Mouse (Mus musculus): Measurements from ENCODE around the gene Pitx3. TPM values are rescaled to one million over a fixed set of nuclear protein-coding genes. Genes with fewer than 3 reads are reported as not detected.

The Pitx3 gene
- total RNA-seq, 1 experiment, result 0.18 TPM

- in situ Hi-C loops (cut with MboI; ENCODE audit: low sequenced_read_pairs in 2 of 2, unreplicated experiment in 2 of 2), result no loop called here
- TF ChIP-seq ZC3H11A (IDR thresholded peaks at IDR 0.05; ENCODE audit: borderline replicate concordance, low read depth, low read length), result no peak
- no peak for TF ChIP-seq CHD2 (IDR thresholded peaks at IDR 0.05; ENCODE audit: low read depth, low read length)
- no peak for TF ChIP-seq ZNF384 (IDR thresholded peaks at IDR 0.05; ENCODE audit: low read depth, low read length)
- no peak for TF ChIP-seq HCFC1 (IDR thresholded peaks at IDR 0.05; ENCODE audit: borderline replicate concordance, insufficient read depth, low read length)
- no peak for TF ChIP-seq MAFK (IDR thresholded peaks at IDR 0.05; ENCODE audit: insufficient read depth, low read depth, low read length)
- Histone ChIP-seq H3K27ac (ENCODE audit: insufficient read depth, low read depth, low read length, poor library complexity, severe bottlenecking) (no peak overlapping the region), H3K36me3 (ENCODE audit: control insufficient read depth, insufficient read depth, low read length, poor library complexity, severe bottlenecking) (no peaks in the 10 kb centered on the region), H3K9ac (ENCODE audit: insufficient read depth, low read depth, low read length, poor library complexity, severe bottlenecking) (no peak overlapping the region), H3K4me3 (ENCODE audit: insufficient read depth in 1 of 2, low read depth in 1 of 2, low read length in 2 of 2, poor library complexity in 1 of 2, severe bottlenecking in 1 of 2) (no peak overlapping the region), H3K9me3 (ENCODE audit: control insufficient read depth, insufficient read depth, low read depth, low read length) (no peaks in the 10 kb centered on the region), H3K4me1 (ENCODE audit: control insufficient read depth in 2 of 2, insufficient read depth in 2 of 2, low read length in 2 of 2, poor library complexity in 1 of 2) (peaks cover 0 to 2% of the 10 kb centered on the region in 2 experiments; a peak in 2 of 4 replicates)
- DNase-seq (ENCODE audit: low read depth, low spot score), result no peak
These were observed 44.0 kb downstream of the Pitx3 start for GRCm38 (mm10) chr19:46104187-46104557.

- Histone ChIP-seq H3K27ac (ENCODE audit: insufficient read depth, low read depth, low read length, poor library complexity, severe bottlenecking) (no peak overlapping the region), H3K9ac (ENCODE audit: insufficient read depth, low read depth, low read length, poor library complexity, severe bottlenecking) (no peak overlapping the region), H3K36me3 (ENCODE audit: control insufficient read depth, insufficient read depth, low read length, poor library complexity, severe bottlenecking) (no peaks in the 10 kb centered on the region), H3K9me3 (ENCODE audit: control insufficient read depth, insufficient read depth, low read depth, low read length) (no peaks in the 10 kb centered on the region), H3K4me3 (ENCODE audit: insufficient read depth in 1 of 2, low read depth in 1 of 2, low read length in 2 of 2, poor library complexity in 1 of 2, severe bottlenecking in 1 of 2) (no peak overlapping the region), H3K4me1 (ENCODE audit: control insufficient read depth in 2 of 2, insufficient read depth in 2 of 2, low read length in 2 of 2, poor library complexity in 1 of 2) (peaks cover 0 to 1% of the 10 kb centered on the region in 2 experiments; a peak in 2 of 4 replicates)
- TF ChIP-seq ZNF384 (IDR thresholded peaks at IDR 0.05; ENCODE audit: low read depth, low read length) (no peak), ZC3H11A (IDR thresholded peaks at IDR 0.05; ENCODE audit: borderline replicate concordance, low read depth, low read length) (no peak), CHD2 (IDR thresholded peaks at IDR 0.05; ENCODE audit: low read depth, low read length) (no peak), MAFK (IDR thresholded peaks at IDR 0.05; ENCODE audit: insufficient read depth, low read depth, low read length) (no peak), HCFC1 (IDR thresholded peaks at IDR 0.05; ENCODE audit: borderline replicate concordance, insufficient read depth, low read length) (no peak)
- no peak for DNase-seq (ENCODE audit: low read depth, low spot score)
- in situ Hi-C loops (cut with MboI; ENCODE audit: low sequenced_read_pairs in 2 of 2, unreplicated experiment in 2 of 2), result no loop called here
These were observed 44.5 kb downstream of the Pitx3 start for GRCm38 (mm10) chr19:46103437-46104186.

GRCm38 (mm10) chr19:46099561-46099960, 48.6 kb downstream of the Pitx3 start:
- Histone ChIP-seq H3K9ac (ENCODE audit: insufficient read depth, low read depth, low read length, poor library complexity, severe bottlenecking) (no peak overlapping the region), H3K36me3 (ENCODE audit: control insufficient read depth, insufficient read depth, low read length, poor library complexity, severe bottlenecking) (no peaks in the 10 kb centered on the region), H3K27ac (ENCODE audit: insufficient read depth, low read depth, low read length, poor library complexity, severe bottlenecking) (no peak overlapping the region), H3K4me3 (ENCODE audit: insufficient read depth in 1 of 2, low read depth in 1 of 2, low read length in 2 of 2, poor library complexity in 1 of 2, severe bottlenecking in 1 of 2) (no peak overlapping the region), H3K4me1 (ENCODE audit: control insufficient read depth in 2 of 2, insufficient read depth in 2 of 2, low read length in 2 of 2, poor library complexity in 1 of 2) (no peaks in the 10 kb centered on the region), H3K9me3 (ENCODE audit: control insufficient read depth, insufficient read depth, low read depth, low read length) (no peaks in the 10 kb centered on the region)
- no peak for TF ChIP-seq MAFK (IDR thresholded peaks at IDR 0.05; ENCODE audit: insufficient read depth, low read depth, low read length)
- TF ChIP-seq CHD2 (IDR thresholded peaks at IDR 0.05; ENCODE audit: low read depth, low read length), result no peak
- in situ Hi-C loops (cut with MboI; ENCODE audit: low sequenced_read_pairs in 2 of 2, unreplicated experiment in 2 of 2), result no loop called here
- no peak for DNase-seq (ENCODE audit: low read depth, low spot score)

GRCm38 (mm10) chr19:46096396-46096795, 51.7 kb downstream of the Pitx3 start:
- no peak for DNase-seq (ENCODE audit: low read depth, low spot score)
- TF ChIP-seq MAFK (IDR thresholded peaks at IDR 0.05; ENCODE audit: insufficient read depth, low read depth, low read length) (no peak), ZC3H11A (IDR thresholded peaks at IDR 0.05; ENCODE audit: borderline replicate concordance, low read depth, low read length) (no peak), CHD2 (IDR thresholded peaks at IDR 0.05; ENCODE audit: low read depth, low read length) (no peak), HCFC1 (IDR thresholded peaks at IDR 0.05; ENCODE audit: borderline replicate concordance, insufficient read depth, low read length) (no peak), ZNF384 (IDR thresholded peaks at IDR 0.05; ENCODE audit: low read depth, low read length) (no peak)
- Histone ChIP-seq H3K9ac (ENCODE audit: insufficient read depth, low read depth, low read length, poor library complexity, severe bottlenecking) (no peak overlapping the region), H3K9me3 (ENCODE audit: control insufficient read depth, insufficient read depth, low read depth, low read length) (no peaks in the 10 kb centered on the region), H3K4me1 (ENCODE audit: control insufficient read depth in 2 of 2, insufficient read depth in 2 of 2, low read length in 2 of 2, poor library complexity in 1 of 2) (no peaks in the 10 kb centered on the region), H3K36me3 (ENCODE audit: control insufficient read depth, insufficient read depth, low read length, poor library complexity, severe bottlenecking) (no peaks in the 10 kb centered on the region), H3K27ac (ENCODE audit: insufficient read depth, low read depth, low read length, poor library complexity, severe bottlenecking) (no peak overlapping the region), H3K4me3 (ENCODE audit: insufficient read depth in 1 of 2, low read depth in 1 of 2, low read length in 2 of 2, poor library complexity in 1 of 2, severe bottlenecking in 1 of 2) (no peak overlapping the region)
- in situ Hi-C loops (cut with MboI; ENCODE audit: low sequenced_read_pairs in 2 of 2, unreplicated experiment in 2 of 2), result no loop called here
